In genomic region chr2:94273154-94274021, GRCm38 (mm10) we compare ENCODE assay signal across 8 mouse cellular contexts.
DNase-seq lines count a peak whose midpoint lies in the region; ATAC-seq lines count a peak whose summit lies in the region.

No protein-coding gene starts in this region.

- no peaks in the 10 kb centered on the region for H3K36me3 ChIP-seq in intestine, embryonic 14.5 days (ENCODE audit: control insufficient read depth, insufficient read depth, low read length)
- no peaks in the 10 kb centered on the region for H3K36me3 ChIP-seq in megakaryocyte, embryonic 14.5 days (replicated peaks; ENCODE audit: low read length)

- peak overlapping the region; percentile 51 for H3K9ac ChIP-seq in intestine, embryonic 14.5 days (ENCODE audit: low read length)

- no peaks in the 10 kb centered on the region for H3K9me3 ChIP-seq in intestine, embryonic 14.5 days (ENCODE audit: control insufficient read depth, low read length)
- peaks cover 7% of the 10 kb centered on the region; the same call in 1 of the 2 replicates for H3K9me3 ChIP-seq in megakaryocyte, embryonic 14.5 days

- peaks cover 23% of the 10 kb centered on the region for H3K27me3 ChIP-seq in intestine, embryonic 14.5 days (replicated peaks; ENCODE audit: control insufficient read depth, insufficient read depth, low read length)
- peaks cover 85% of the 10 kb centered on the region for H3K27me3 ChIP-seq in megakaryocyte, embryonic 14.5 days (replicated peaks)

- 0 out of 2 replicates have a peak, but pooled peaks cover 3% of the 10 kb centered on the region for H3K4me1 ChIP-seq in intestine, embryonic 14.5 days (replicated peaks; ENCODE audit: control insufficient read depth, insufficient read depth, low read length)
- peaks cover 19% of the 10 kb centered on the region for H3K4me1 ChIP-seq in megakaryocyte, embryonic 14.5 days

- DNase-seq in ZHBTc4 (ENCODE audit: low read depth, low spot score): peak; percentile 68
- DNase-seq in gastrocnemius, postnatal 25 days: peak; percentile 80
- DNase-seq in intestine, embryonic 14.5 days (ENCODE audit: low spot score): peak; percentile 84
- peak; percentile 86 to 93 for DNase-seq in left cerebral cortex, postnatal 10 days (ENCODE audit: extremely low spot score in 1 of 2, low spot score in 2 of 2)
- DNase-seq in right cerebral cortex, postnatal 14 days: peak; percentile 90
- DNase-seq in urinary bladder, postnatal 25 days (ENCODE audit: low spot score): peak; percentile 74

- peak overlapping the region; percentile 57 for H3K4me3 ChIP-seq in intestine, embryonic 14.5 days (ENCODE audit: low read depth, low read length)
- H3K4me3 ChIP-seq in megakaryocyte, embryonic 14.5 days (replicated peaks): peak overlapping the region; percentile 92

- intact Hi-C loops in left cerebral cortex, postnatal 10 days (cut with DNase I): no loop called here

- peak overlapping the region; percentile 99 for H3K4me2 ChIP-seq in intestine, embryonic 14.5 days (ENCODE audit: low read length)

- under 1% methylated on average over 71 of the region's 72 CpGs for WGBS in intestine, embryonic 14.5 days

- peak; percentile 72 for ATAC-seq in common myeloid progenitor, adult 5-6 weeks (replicated peaks; ENCODE audit: low read depth, poor library complexity, severe bottlenecking)
- peak; percentile 89 for ATAC-seq in intestine, embryonic 14.5 days (replicated peaks; ENCODE audit: low FRiP score, low TSS enrichment, low read depth)

- H3K27ac ChIP-seq in intestine, embryonic 14.5 days (ENCODE audit: low read depth): no peak overlapping the region
